Mouse (Mus musculus): ENCODE measurements at regions not wholly inside any gene's neighbourhood (a gene's known extent, or its start where the extent isn't known, plus 50 kb on each side); places are given as distances from the start of the nearest gene placed in this dataset.

DNA sequence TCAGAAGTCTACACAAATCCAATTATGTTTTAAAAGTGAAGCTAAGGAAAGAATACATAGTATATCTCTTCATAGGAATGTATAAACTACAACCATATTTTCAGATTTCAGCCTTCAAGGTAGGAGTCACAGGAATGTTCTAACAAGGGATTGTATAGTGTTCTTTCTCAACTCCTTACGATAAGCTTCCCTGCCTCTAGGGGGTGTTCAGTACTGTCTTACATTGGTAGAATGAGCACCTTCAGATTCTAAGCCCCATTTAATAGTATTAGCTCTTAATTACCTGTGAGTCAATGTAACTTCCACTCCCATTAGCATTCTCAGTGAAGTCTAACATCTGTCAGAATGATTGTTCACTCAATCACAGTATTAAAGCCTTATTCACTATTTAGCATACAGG, 481.5 kb upstream of the Mpdz start:
- peak; percentile 42 for TF ChIP-seq CTCF (IDR thresholded peaks at IDR 0.05)
- TF ChIP-seq EP300 (IDR thresholded peaks at IDR 0.05): no peak

Measured in lung, postnatal 0 days (tissue).